Mouse (Mus musculus): ENCODE measurements at regions not wholly inside any gene's neighbourhood (a gene's known extent, or its start where the extent isn't known, plus 50 kb on each side); places are given as distances from the start of the nearest gene placed in this dataset.
"Not testable (repeated sequence)": the region's sequence is repeated elsewhere in the genome, so short reads cannot be mapped to it uniquely, and the experiment has no call there.

DNA sequence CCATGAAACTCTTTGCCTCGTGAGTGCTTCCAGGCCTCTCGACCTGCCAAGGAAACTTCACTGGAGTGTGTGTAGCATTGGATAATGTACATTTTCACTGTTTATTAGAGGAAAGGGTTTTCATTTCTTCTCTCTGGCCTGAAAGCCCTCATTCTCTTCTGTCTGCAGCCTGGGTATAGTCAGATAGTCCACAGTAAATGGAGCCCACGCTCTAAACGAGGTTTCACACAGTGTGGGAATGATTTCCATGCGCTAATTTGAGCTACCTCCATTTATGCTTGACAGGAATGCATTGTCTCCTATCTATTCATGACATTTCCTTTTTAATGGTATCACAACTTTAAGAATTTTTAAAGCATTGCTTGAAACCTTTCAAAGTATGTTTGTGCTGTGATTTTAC is 180.8 kb upstream of the Pfkp start:
- WGBS, result 80% methylated on average over 5 of the region's 5 CpGs

GRCm38 (mm10) chr13:6828601-6829330 is 180.2 kb upstream of the Pfkp start:
- not testable (repeated sequence) for H3K9ac ChIP-seq; H3K27me3 ChIP-seq (replicated peaks); H3K9me3 ChIP-seq; H3K27ac ChIP-seq; H3K36me3 ChIP-seq; ATAC-seq; H3K4me2 ChIP-seq (replicated peaks); H3K4me3 ChIP-seq (replicated peaks); H3K4me1 ChIP-seq (replicated peaks)
- WGBS, result 85% methylated on average over 8 of the region's 8 CpGs

More for the DNA sequence above, 180.8 kb upstream of the Pfkp start:
- Histone ChIP-seq H3K27ac (no peak overlapping the region), H3K4me1 (replicated peaks) (no peaks in the 10 kb centered on the region), H3K9ac (no peak overlapping the region), H3K4me3 (replicated peaks) (no peak overlapping the region), H3K36me3 (no peaks in the 10 kb centered on the region), H3K4me2 (replicated peaks) (no peak overlapping the region), H3K9me3 (no peaks in the 10 kb centered on the region), H3K27me3 (replicated peaks) (no peaks in the 10 kb centered on the region)
- ATAC-seq, result no peak

GRCm38 (mm10) chr13:6802243-6803157 is 153.9 kb upstream of the Pfkp start:
- ATAC-seq, result peak; percentile 90
- WGBS, result 68% methylated on average over 5 of the region's 5 CpGs
- H3K36me3 ChIP-seq, result no peaks in the 10 kb centered on the region
- H3K9ac ChIP-seq, result no peak overlapping the region
- no peaks in the 10 kb centered on the region for H3K27me3 ChIP-seq (replicated peaks)
- H3K4me2 ChIP-seq (replicated peaks), result no peak overlapping the region
- no peaks in the 10 kb centered on the region for H3K4me1 ChIP-seq (replicated peaks)
- H3K27ac ChIP-seq, result no peak overlapping the region
- no peak overlapping the region for H3K4me3 ChIP-seq (replicated peaks)
- no peaks in the 10 kb centered on the region for H3K9me3 ChIP-seq

DNA sequence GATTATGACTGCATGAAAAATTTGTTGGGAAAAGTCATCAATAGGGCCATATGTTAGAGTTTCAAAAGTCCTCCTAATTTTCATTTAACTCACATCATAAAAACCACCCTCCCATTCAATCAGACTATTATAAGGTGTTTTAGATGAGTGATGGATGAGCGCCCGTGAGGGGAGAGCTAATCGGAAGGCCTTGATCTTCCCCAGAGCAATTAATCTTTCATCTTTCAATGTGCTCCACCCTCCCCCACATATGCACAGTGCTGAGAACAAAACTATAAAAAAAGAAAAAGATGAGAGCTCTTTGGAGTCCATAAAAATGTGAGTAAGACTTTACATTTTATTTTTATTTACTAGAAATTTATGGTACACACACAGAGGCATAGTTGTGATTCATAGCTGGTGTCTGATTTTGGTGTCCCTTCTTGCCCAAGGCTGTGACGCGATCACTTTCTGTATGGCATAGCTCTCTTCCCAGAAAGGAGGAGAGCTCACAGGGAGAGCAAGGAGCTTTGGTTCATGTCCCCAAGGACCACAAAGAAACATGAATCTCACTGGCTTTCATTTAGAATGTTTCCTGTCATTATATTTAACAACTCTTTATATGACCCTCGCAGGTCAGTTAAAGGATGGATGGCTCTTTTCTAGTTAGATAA is 119.5 kb upstream of the Pfkp start:
- no peak overlapping the region for H3K27ac ChIP-seq
- H3K36me3 ChIP-seq, result no peaks in the 10 kb centered on the region
- no peak overlapping the region for H3K9ac ChIP-seq
- WGBS, result 86% methylated on average over 6 of the region's 6 CpGs
- no peaks in the 10 kb centered on the region for H3K4me1 ChIP-seq (replicated peaks)
- no peak for ATAC-seq
- no peak overlapping the region for H3K4me3 ChIP-seq (replicated peaks)
- no peaks in the 10 kb centered on the region for H3K9me3 ChIP-seq
- H3K27me3 ChIP-seq (replicated peaks), result no peaks in the 10 kb centered on the region
- no peak overlapping the region for H3K4me2 ChIP-seq (replicated peaks)

DNA sequence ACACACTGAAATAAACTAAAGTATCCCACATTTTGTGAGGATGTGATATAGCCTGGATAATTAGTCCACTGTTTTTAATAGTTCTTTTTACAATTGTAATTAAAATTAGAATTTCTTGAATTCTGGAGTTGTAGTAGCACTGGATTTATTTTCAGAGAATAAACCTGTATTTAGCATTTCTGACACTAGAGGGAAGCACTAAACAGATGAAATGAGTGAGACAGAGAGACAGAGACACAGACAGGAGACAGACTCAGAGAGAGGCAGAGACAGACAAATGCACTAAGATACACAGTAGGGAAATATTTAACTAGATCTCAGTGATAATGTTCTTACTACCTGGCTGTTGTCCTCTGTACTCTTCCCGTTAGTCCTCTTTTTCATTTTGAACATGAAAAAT is 108.6 kb upstream of the Pfkp start:
- Histone ChIP-seq H3K4me1 (replicated peaks) (no peaks in the 10 kb centered on the region), H3K27ac (no peak overlapping the region), H3K36me3 (no peaks in the 10 kb centered on the region), H3K27me3 (replicated peaks) (no peaks in the 10 kb centered on the region), H3K9ac (no peak overlapping the region), H3K4me2 (replicated peaks) (no peak overlapping the region), H3K4me3 (replicated peaks) (no peak overlapping the region), H3K9me3 (no peaks in the 10 kb centered on the region)
- 60% methylated on average over 1 of the region's 1 CpGs for WGBS
- ATAC-seq, result no peak

GRCm38 (mm10) chr13:6751599-6751998 is 103.0 kb upstream of the Pfkp start:
- no peak overlapping the region for H3K27ac ChIP-seq
- WGBS, result 80% methylated on average over 5 of the region's 5 CpGs
- ATAC-seq, result no peak

GRCm38 (mm10) chr13:6751149-6751548 is 102.6 kb upstream of the Pfkp start:
- ATAC-seq, result no peak

More at GRCm38 (mm10) chr13:6751599-6751998, 103.0 kb upstream of the Pfkp start:
- Histone ChIP-seq H3K27me3 (replicated peaks) (no peaks in the 10 kb centered on the region), H3K9ac (no peak overlapping the region), H3K36me3 (no peaks in the 10 kb centered on the region), H3K4me2 (replicated peaks) (no peak overlapping the region), H3K4me3 (replicated peaks) (no peak overlapping the region), H3K4me1 (replicated peaks) (no peaks in the 10 kb centered on the region), H3K9me3 (no peaks in the 10 kb centered on the region)

GRCm38 (mm10) chr13:6741916-6742315 is 93.3 kb upstream of the Pfkp start:
- ATAC-seq, result no peak
- Histone ChIP-seq H3K27ac (no peak overlapping the region), H3K9ac (no peak overlapping the region), H3K9me3 (no peaks in the 10 kb centered on the region), H3K36me3 (no peaks in the 10 kb centered on the region), H3K4me3 (replicated peaks) (no peak overlapping the region), H3K27me3 (replicated peaks) (no peaks in the 10 kb centered on the region), H3K4me1 (replicated peaks) (no peaks in the 10 kb centered on the region), H3K4me2 (replicated peaks) (no peak overlapping the region)
- 78% methylated on average over 4 of the region's 4 CpGs for WGBS

More at GRCm38 (mm10) chr13:6751149-6751548, 102.6 kb upstream of the Pfkp start:
- Histone ChIP-seq H3K27ac (no peak overlapping the region), H3K9ac (no peak overlapping the region), H3K27me3 (replicated peaks) (no peaks in the 10 kb centered on the region), H3K9me3 (no peaks in the 10 kb centered on the region), H3K4me1 (replicated peaks) (no peaks in the 10 kb centered on the region), H3K4me2 (replicated peaks) (no peak overlapping the region), H3K4me3 (replicated peaks) (no peak overlapping the region), H3K36me3 (no peaks in the 10 kb centered on the region)
- 45% methylated on average over 1 of the region's 1 CpGs for WGBS

- Histone ChIP-seq H3K36me3 (no peaks in the 10 kb centered on the region), H3K9me3 (no peaks in the 10 kb centered on the region), H3K27ac (no peak overlapping the region), H3K4me1 (replicated peaks) (no peaks in the 10 kb centered on the region), H3K27me3 (replicated peaks) (no peaks in the 10 kb centered on the region), H3K4me2 (replicated peaks) (no peak overlapping the region), H3K9ac (no peak overlapping the region), H3K4me3 (replicated peaks) (no peak overlapping the region)
- ATAC-seq, result no peak
- whole genome bisulfite sequencing, result 60% methylated on average over 6 of the region's 6 CpGs
Measured at GRCm38 (mm10) chr13:6736984-6737566, 88.5 kb upstream of the Pfkp start.

All from intestine, embryonic 15.5 days (tissue).